Comparison of ENCODE assay signal across 11 mouse cellular contexts in the genomic region with DNA sequence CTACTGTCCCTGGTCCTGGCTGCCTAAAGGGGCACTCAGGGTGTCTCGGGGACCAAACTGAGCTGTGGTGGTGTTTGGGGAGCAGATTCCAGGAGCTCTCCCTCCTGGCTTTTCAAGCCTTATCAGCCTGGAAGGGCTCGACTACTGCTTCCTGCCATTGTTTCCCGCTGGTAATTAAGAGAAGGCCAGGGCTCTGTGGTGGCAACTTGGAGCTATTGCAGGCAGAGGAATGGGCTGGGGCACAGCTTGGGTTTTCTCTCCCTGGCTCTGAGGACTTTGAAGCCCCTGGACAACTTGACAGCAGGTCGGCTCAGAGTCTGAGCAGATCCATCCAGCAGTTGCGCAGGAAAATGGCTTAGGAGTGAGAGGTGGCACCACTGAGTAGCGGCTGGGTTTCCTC. TPM values are rescaled to one million over a fixed set of nuclear protein-coding genes. Genes with fewer than 3 reads are reported as not detected.
DNase-seq lines count a peak whose midpoint lies in the region; ATAC-seq lines count a peak whose summit lies in the region.
"Had no signal": no experiment of that assay in that cellular context is flagged by ENCODE, and none has a peak within 500 bp of the region (broad histone marks: within the 10 kb centered on the region; RNA-seq: fewer than 3 reads in every experiment).

No protein-coding gene starts in this region.

- peak; percentile 21 for DNase-seq in kidney, postnatal 10 days
- no peak for DNase-seq in kidney, adult 18-20 months
- peak; percentile 39 to 55 for DNase-seq in heart, adult 9 months (ENCODE audit: low spot score in 2 of 2)
- peak; percentile 27 to 43 for DNase-seq in heart, postnatal 10 days
- peak; percentile 55 for DNase-seq in lung, postnatal 10 days
- DNase-seq in urinary bladder, adult 2 months (ENCODE audit: low spot score) = no peak
- DNase-seq in thymus, postnatal 36 days = no peak
- DNase-seq: adrenal gland, adult 2 months had no signal

- intact Hi-C loops in heart, postnatal 10 days (cut with DNase I) = no loop called here

- ATAC-seq in activated CD4-positive, CD25-positive, alpha-beta regulatory T cell, adult 4 months = no peak
- ATAC-seq: CD4-positive, CD25-positive, alpha-beta regulatory T cell, adult 4 months had no signal

RNA-seq across cellular contexts. Expression of a gene that starts 6.2 kb away (rescaled TPM):
- 10 to 100 TPM; 77.4 to 85.2 TPM for total RNA-seq in heart, postnatal 10 days (2021)
- 37.8 and 57.5 TPM in 2 replicates for polyA plus RNA-seq in urinary bladder, adult 2 months (2012; rRNA removed)
- under 1 TPM in 1 of 2 experiments, not detected in 1; 0.20 TPM for polyA plus RNA-seq in activated CD4-positive, CD25-positive, alpha-beta regulatory T cell, adult 4 months (2017; shearing (Covaris generic))
- polyA plus RNA-seq: CD4-positive, CD25-positive, alpha-beta regulatory T cell, adult 4 months had no signal

RNA-seq across cellular contexts. Expression of a gene that starts 58.2 kb away (rescaled TPM):
- total RNA-seq in heart, postnatal 10 days (2021) = 10 to 100 TPM; 77.7 to 79.8 TPM
- 683 and 894 TPM in 2 replicates for polyA plus RNA-seq in urinary bladder, adult 2 months (2012; rRNA removed)
- 100 to 1,000 TPM in 1 of 2 experiments, 10 to 100 TPM in 1; 73.3 to 104 TPM for polyA plus RNA-seq in activated CD4-positive, CD25-positive, alpha-beta regulatory T cell, adult 4 months (2017; shearing (Covaris generic))
- polyA plus RNA-seq: erythroblast, embryonic 14.5 days had no signal

Comparison
In these comparisons a context has a peak if more than half of its experiments do, and no peak if none do; other contexts are left out.
1. DNase-seq: peak in kidney, postnatal 10 days (single experiment), heart, adult 9 months (2 of 2), heart, postnatal 10 days (2 of 2) and lung, postnatal 10 days (single experiment); none in kidney, adult 18-20 months (single experiment), urinary bladder, adult 2 months (single experiment) and thymus, postnatal 36 days (0 of 2).
2. RNA of a gene that starts 6.2 kb away (polyA plus RNA-seq): 37.8 to 57.5 TPM in urinary bladder, adult 2 months; 0.20 TPM in activated CD4-positive, CD25-positive, alpha-beta regulatory T cell, adult 4 months; every median in the first group is over 10 times any median in the second.